Mouse (Mus musculus) gastrocnemius, postnatal 4 days (tissue): ENCODE measurements around the gene Bub3. TPM values are rescaled to one million over a fixed set of nuclear protein-coding genes. Genes with fewer than 3 reads are reported as not detected.

Experiments used
- DNase-seq, 2 experiments: peaks; one replicate each; pipeline ENCODE4 v3.0.0; 2021 to 2022; ENCODE audit warnings: low spot score in 2 of 2, mixed read lengths in 2 of 2
- long read RNA-seq, 2 experiments: library from polyadenylated mRNA; stranded (forward); transcript quantifications; one replicate each; pipeline ENCODE4 v2.0.0; 2021
- total RNA-seq, 2 experiments: library from RNA; stranded (reverse); gene quantifications; 2 replicates each; pipeline ENCODE4 v1.2.3; 2021

Gene Bub3
- 10 to 100 TPM; 46.6 to 54.8 TPM for total RNA-seq
- long read RNA-seq, experiment 1, transcript Bub3-201 (8 exons, 2,218 nt) = major isoform, 103 of 107 reads
- long read RNA-seq, experiment 1, partial matches to known transcripts = 1 of 107 reads
- long read RNA-seq, experiment 1, other reads (novel, unspliced or antisense) = 3 of 107 reads
- long read RNA-seq, experiment 2, transcript Bub3-201 (8 exons, 2,218 nt) = major isoform, 91 of 104 reads
- long read RNA-seq, experiment 2, partial matches to known transcripts = 4 of 104 reads
- long read RNA-seq, experiment 2, other reads (novel, unspliced or antisense) = 8 of 104 reads

- DNase-seq = peak; percentile 68 to 87
Observed at GRCm38 (mm10) chr7:131559986-131560696, at the start of gene Bub3. TSS of gene Bub3 (plus strand) at chr7:131560222.

GRCm38 (mm10) chr7:131539979-131540378 lies 20.0 kb upstream of the Bub3 start:
- peak; percentile 78 to 87 for DNase-seq

- DNase-seq = no peak
Observed at GRCm38 (mm10) chr7:131541184-131542114, 18.6 kb upstream of the Bub3 start.

GRCm38 (mm10) chr7:131542115-131542871 lies 17.7 kb upstream of the Bub3 start, which contains the start of gene Hmx3:
TSS of gene Hmx3 (plus strand) at chr7:131542867.
- DNase-seq = no peak

- DNase-seq = no peak
Observed at GRCm38 (mm10) chr7:131542872-131543622, 17.0 kb upstream of the Bub3 start.

- DNase-seq = no peak
Observed at GRCm38 (mm10) chr7:131543623-131544481, 16.2 kb upstream of the Bub3 start.

GRCm38 (mm10) chr7:131544871-131545270 lies 15.2 kb upstream of the Bub3 start:
- DNase-seq = no peak

- no peak for DNase-seq
Observed at GRCm38 (mm10) chr7:131545701-131546385, 14.2 kb upstream of the Bub3 start.

GRCm38 (mm10) chr7:131546423-131546822 lies 13.6 kb upstream of the Bub3 start:
- no peak for DNase-seq

- no peak for DNase-seq
Observed at GRCm38 (mm10) chr7:131547481-131547880, 12.5 kb upstream of the Bub3 start.

GRCm38 (mm10) chr7:131548473-131548872 lies 11.5 kb upstream of the Bub3 start, which contains the start of gene Hmx2:
TSS of gene Hmx2 (plus strand) at chr7:131548773.
- no peak for DNase-seq

GRCm38 (mm10) chr7:131551471-131551870 lies 8.6 kb upstream of the Bub3 start:
- no peak for DNase-seq

GRCm38 (mm10) chr7:131551931-131552741 lies 7.9 kb upstream of the Bub3 start:
- no peak for DNase-seq

- no peak for DNase-seq
Observed at GRCm38 (mm10) chr7:131552781-131553180, 7.2 kb upstream of the Bub3 start.

- DNase-seq = peak in 1 of 2 experiments; percentile 33
Observed at GRCm38 (mm10) chr7:131553771-131554175, 6.2 kb upstream of the Bub3 start.

- DNase-seq = no peak
Observed at GRCm38 (mm10) chr7:131554341-131555180, 5.5 kb upstream of the Bub3 start.
